Mouse (Mus musculus): ENCODE measurements around the gene Gm31371. TPM values are rescaled to one million over a fixed set of nuclear protein-coding genes. Genes with fewer than 3 reads are reported as not detected.
"Not testable (repeated sequence)": the region's sequence is repeated elsewhere in the genome, so short reads cannot be mapped to it uniquely, and the experiment has no call there.

The Gm31371 gene
- total and polyA plus RNA-seq, 2 experiments from 2014 or later, result 0.07 TPM; not detected in 1

- Histone ChIP-seq H3K4me1 (ENCODE audit: insufficient read depth, low read length) (no peaks in the 10 kb centered on the region), H3K9me3 (ENCODE audit: low read length) (peaks cover 7% of the 10 kb centered on the region; the same call in 1 of the 2 replicates), H3K27ac (ENCODE audit: low read depth, low read length) (no peak overlapping the region), H3K4me3 (ENCODE audit: low read depth, low read length) (no peak overlapping the region), H3K36me3 (ENCODE audit: insufficient read depth, low read length) (no peaks in the 10 kb centered on the region), H3K27me3 (ENCODE audit: insufficient read depth, low read length) (no peaks in the 10 kb centered on the region), H3K4me2 (ENCODE audit: low read depth, low read length, poor library complexity, severe bottlenecking) (no peak overlapping the region), H3K9ac (replicated peaks; ENCODE audit: low read length, poor library complexity, severe bottlenecking) (no peak overlapping the region)
- ATAC-seq (ENCODE audit: low FRiP score) (no peak), DNase-seq (ENCODE audit: low spot score) (no peak)
- TF ChIP-seq CTCF (IDR thresholded peaks at IDR 0.05), result no peak
- 76% methylated on average over 2 of the region's 2 CpGs for WGBS
These were observed 57.7 kb downstream of the Gm31371 start for GRCm38 (mm10) chr8:19960935-19961334.

DNA sequence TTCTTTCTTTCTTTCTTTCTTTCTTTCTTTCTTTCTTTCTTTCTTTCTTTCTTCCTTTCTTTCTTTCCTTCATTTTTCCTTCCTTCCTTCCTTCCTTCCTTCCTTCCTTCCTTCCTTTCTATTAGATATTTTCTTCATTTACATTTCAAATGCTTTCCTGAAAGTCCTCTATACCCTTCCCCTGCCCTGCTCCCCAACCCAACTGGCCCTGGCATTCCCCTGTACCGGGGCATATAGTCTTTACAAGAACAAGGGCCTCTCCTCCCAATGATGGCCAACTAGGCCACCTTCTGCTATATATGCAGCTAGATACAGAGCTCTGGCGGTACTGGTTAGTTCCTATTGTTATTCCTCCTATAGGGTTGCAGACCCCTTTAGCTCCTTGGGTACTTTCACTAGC, 60.6 kb downstream of the Gm31371 start:
- H3K27me3 ChIP-seq (ENCODE audit: insufficient read depth, low read length); H3K9me3 ChIP-seq (ENCODE audit: low read length); H3K4me3 ChIP-seq (ENCODE audit: low read depth, low read length); H3K4me1 ChIP-seq (ENCODE audit: insufficient read depth, low read length); DNase-seq (ENCODE audit: low spot score); H3K27ac ChIP-seq (ENCODE audit: low read depth, low read length); H3K36me3 ChIP-seq (ENCODE audit: insufficient read depth, low read length); H3K9ac ChIP-seq (replicated peaks; ENCODE audit: low read length, poor library complexity, severe bottlenecking); ATAC-seq (ENCODE audit: low FRiP score); H3K4me2 ChIP-seq (ENCODE audit: low read depth, low read length, poor library complexity, severe bottlenecking): not testable (repeated sequence)
- 78% methylated on average over 2 of the region's 2 CpGs for WGBS

GRCm38 (mm10) chr8:19968151-19968550, 65.0 kb downstream of the Gm31371 start:
- WGBS, result 39% methylated on average over 2 of the region's 2 CpGs
- DNase-seq (ENCODE audit: low spot score), result not testable (repeated sequence)

GRCm38 (mm10) chr8:19975237-19975636, 72.0 kb downstream of the Gm31371 start:
- not testable (repeated sequence) for H3K27me3 ChIP-seq (ENCODE audit: insufficient read depth, low read length); H3K4me2 ChIP-seq (ENCODE audit: low read depth, low read length, poor library complexity, severe bottlenecking); H3K4me1 ChIP-seq (ENCODE audit: insufficient read depth, low read length); H3K36me3 ChIP-seq (ENCODE audit: insufficient read depth, low read length); ATAC-seq (ENCODE audit: low FRiP score); H3K9ac ChIP-seq (replicated peaks; ENCODE audit: low read length, poor library complexity, severe bottlenecking); DNase-seq (ENCODE audit: low spot score); H3K4me3 ChIP-seq (ENCODE audit: low read depth, low read length); H3K9me3 ChIP-seq (ENCODE audit: low read length); H3K27ac ChIP-seq (ENCODE audit: low read depth, low read length)
- 90% methylated on average over 6 of the region's 6 CpGs for WGBS

More at GRCm38 (mm10) chr8:19968151-19968550, 65.0 kb downstream of the Gm31371 start:
- H3K4me2 ChIP-seq (ENCODE audit: low read depth, low read length, poor library complexity, severe bottlenecking); H3K4me1 ChIP-seq (ENCODE audit: insufficient read depth, low read length); H3K9ac ChIP-seq (replicated peaks; ENCODE audit: low read length, poor library complexity, severe bottlenecking); H3K27me3 ChIP-seq (ENCODE audit: insufficient read depth, low read length); H3K36me3 ChIP-seq (ENCODE audit: insufficient read depth, low read length); H3K27ac ChIP-seq (ENCODE audit: low read depth, low read length); ATAC-seq (ENCODE audit: low FRiP score); H3K4me3 ChIP-seq (ENCODE audit: low read depth, low read length); H3K9me3 ChIP-seq (ENCODE audit: low read length): not testable (repeated sequence)

Other genes with a start within 250 kb of the Gm31371 start
- not detected in 2 replicates for gene 4930467E23Rik, start 173.8 kb upstream of the Gm31371 start, total RNA-seq (2014; rRNA removed)
- not detected in 2 replicates for gene 4930467E23Rik, start 173.8 kb upstream of the Gm31371 start, polyA plus RNA-seq (2015; fragmentation: Nextera tagmentation; extraction: Ambion mirVana)